Mouse (Mus musculus): ENCODE measurements around the gene Kcnb1. TPM values are rescaled to one million over a fixed set of nuclear protein-coding genes. Genes with fewer than 3 reads are reported as not detected.

Kcnb1 gene
- total RNA-seq (2021): 10 to 100 TPM; 38.0 to 42.7 TPM
- long read RNA-seq, experiment 1, full-length matches to known transcripts: 11 of 31 reads
- long read RNA-seq, experiment 1, partial matches to known transcripts: 0 of 31 reads
- long read RNA-seq, experiment 1, other reads (novel, unspliced or antisense): 20 of 31 reads
- long read RNA-seq, experiment 2, full-length matches to known transcripts: 22 of 53 reads
- long read RNA-seq, experiment 2, partial matches to known transcripts: 3 of 53 reads
- long read RNA-seq, experiment 2, other reads (novel, unspliced or antisense): 28 of 53 reads

GRCm38 (mm10) chr2:167190076-167190399, at the start of gene Kcnb1:
Gene Kcnb1, minus strand, starts transcription at chr2:167190155.
- DNase-seq (ENCODE audit: low spot score in 2 of 2): peak; percentile 82

- peak in 1 of 2 experiments; percentile 47 for DNase-seq (ENCODE audit: low spot score in 2 of 2)
These were observed 49.3 kb upstream of the Kcnb1 start for GRCm38 (mm10) chr2:167239262-167239661.

GRCm38 (mm10) chr2:167237224-167237623, 47.3 kb upstream of the Kcnb1 start:
- DNase-seq (ENCODE audit: low spot score in 2 of 2): no peak

- no peak for DNase-seq (ENCODE audit: low spot score in 2 of 2)
These were observed 46.2 kb upstream of the Kcnb1 start for GRCm38 (mm10) chr2:167236174-167236573.

GRCm38 (mm10) chr2:167235338-167236018, 45.5 kb upstream of the Kcnb1 start:
- no peak for DNase-seq (ENCODE audit: low spot score in 2 of 2)

- no peak for DNase-seq (ENCODE audit: low spot score in 2 of 2)
These were observed 43.8 kb upstream of the Kcnb1 start for GRCm38 (mm10) chr2:167233771-167234170.

GRCm38 (mm10) chr2:167233009-167233335, 43.0 kb upstream of the Kcnb1 start:
- no peak for DNase-seq (ENCODE audit: low spot score in 2 of 2)

GRCm38 (mm10) chr2:167232132-167233008, 42.4 kb upstream of the Kcnb1 start:
- peak; percentile 55 to 69 for DNase-seq (ENCODE audit: low spot score in 2 of 2)

GRCm38 (mm10) chr2:167230554-167230953, 40.6 kb upstream of the Kcnb1 start:
- DNase-seq (ENCODE audit: low spot score in 2 of 2): no peak

- no peak for DNase-seq (ENCODE audit: low spot score in 2 of 2)
These were observed 35.0 kb upstream of the Kcnb1 start for GRCm38 (mm10) chr2:167224937-167225336.

GRCm38 (mm10) chr2:167224194-167224593, 34.2 kb upstream of the Kcnb1 start:
- DNase-seq (ENCODE audit: low spot score in 2 of 2): no peak

- peak; percentile 40 to 69 for DNase-seq (ENCODE audit: low spot score in 2 of 2)
These were observed 32.2 kb upstream of the Kcnb1 start for GRCm38 (mm10) chr2:167222152-167222551.

- DNase-seq (ENCODE audit: low spot score in 2 of 2): no peak
These were observed 31.3 kb upstream of the Kcnb1 start for GRCm38 (mm10) chr2:167221159-167221845.

GRCm38 (mm10) chr2:167220736-167221135, 30.8 kb upstream of the Kcnb1 start:
- DNase-seq (ENCODE audit: low spot score in 2 of 2): no peak

GRCm38 (mm10) chr2:167219154-167219775, 29.3 kb upstream of the Kcnb1 start:
- DNase-seq (ENCODE audit: low spot score in 2 of 2): peak; percentile 60 to 77

- no peak for DNase-seq (ENCODE audit: low spot score in 2 of 2)
These were observed 23.7 kb upstream of the Kcnb1 start for GRCm38 (mm10) chr2:167213666-167214065.

- DNase-seq (ENCODE audit: low spot score in 2 of 2): no peak
These were observed 23.1 kb upstream of the Kcnb1 start for GRCm38 (mm10) chr2:167213076-167213475.

- DNase-seq (ENCODE audit: low spot score in 2 of 2): no peak
These were observed 22.6 kb upstream of the Kcnb1 start for GRCm38 (mm10) chr2:167212551-167212950.

GRCm38 (mm10) chr2:167212089-167212488, 22.1 kb upstream of the Kcnb1 start:
- no peak for DNase-seq (ENCODE audit: low spot score in 2 of 2)

GRCm38 (mm10) chr2:167209900-167210299, 19.9 kb upstream of the Kcnb1 start:
- no peak for DNase-seq (ENCODE audit: low spot score in 2 of 2)

- DNase-seq (ENCODE audit: low spot score in 2 of 2): no peak
These were observed 19.0 kb upstream of the Kcnb1 start for GRCm38 (mm10) chr2:167208984-167209383.
